Mouse (Mus musculus) midbrain, embryonic 11.5 days (tissue): Measurements from ENCODE around the gene Aldh1a3. TPM values are rescaled to one million over a fixed set of nuclear protein-coding genes. Genes with fewer than 3 reads are reported as not detected.

Experiments
- ATAC-seq: fragments of 200-750 bp; cut with Nextera tagmentation; 2 replicates; pipeline ENCODE4 v1.8.0; 2017; ENCODE audit warnings: moderate TSS enrichment, moderate library complexity; ENCODE audit not compliant: low FRiP score
- DNase-seq: peaks from one replicate; pipeline ENCODE4 v3.0.0; 2015; ENCODE audit warnings: low spot score; ENCODE audit errors: missing footprints
- H3K27ac ChIP-seq: fragments of 300-500 bp; sonication (generic); 2 replicates; pipeline ENCODE4 v1.5.1; 2014; ENCODE audit warnings: low read depth, low read length
- H3K27me3 ChIP-seq: fragments of 300-500 bp; sonication (generic); 2 replicates; pipeline ENCODE4 v1.6.1; 2014; ENCODE audit warnings: mild to moderate bottlenecking, low read length, moderate library complexity, mixed read lengths; ENCODE audit not compliant: control insufficient read depth, insufficient read depth
- H3K36me3 ChIP-seq: fragments of 300-500 bp; sonication (generic); 2 replicates; pipeline ENCODE4 v1.6.1; 2014; ENCODE audit warnings: mild to moderate bottlenecking, low read length, moderate library complexity, mixed read lengths; ENCODE audit not compliant: control insufficient read depth, insufficient read depth
- H3K4me1 ChIP-seq: fragments of 300-500 bp; sonication (generic); 2 replicates; pipeline ENCODE4 v1.6.1; 2014; ENCODE audit warnings: low read length; ENCODE audit not compliant: control insufficient read depth, insufficient read depth
- H3K4me2 ChIP-seq: fragments of 300-500 bp; sonication (generic); 2 replicates; pipeline ENCODE4 v1.6.1; 2014; ENCODE audit warnings: mild to moderate bottlenecking, moderate library complexity
- H3K4me3 ChIP-seq: fragments of 300-500 bp; sonication (generic); 2 replicates; pipeline ENCODE4 v1.5.1; 2014; ENCODE audit warnings: low read depth, low read length
- H3K9ac ChIP-seq: fragments of 300-500 bp; sonication (generic); 2 replicates; pipeline ENCODE4 v1.6.1; 2014; ENCODE audit warnings: low read length
- H3K9me3 ChIP-seq: fragments of 300-500 bp; sonication (generic); 2 replicates; pipeline ENCODE4 v1.6.1; 2016; ENCODE audit warnings: low read length; ENCODE audit not compliant: control insufficient read depth
- WGBS: fragments of 180-500 bp; shearing (Covaris S2); extraction: QIAGEN DNeasy Blood & Tissue Kit; methylation state at CpG from one replicate; pipeline ENCODE4 v1.1.7; 2014; 5-methylcytosine and 5-hydroxymethylcytosine counted together
- polyA plus RNA-seq: library from polyadenylated mRNA; unstranded; fragments of >200 nt; fragmentation: Nextera tagmentation; extraction: Ambion mirVana; gene quantifications from 2 replicates; pipeline ENCODE4 v1.2.1, GENCODE M21; 2014

Gene Aldh1a3
- polyA plus RNA-seq, 1 experiment from 2014 or later, result 0.41 TPM

- peak; percentile 51 for ATAC-seq
- H3K9ac ChIP-seq, result peak overlapping the region; percentile 45; the same call in 1 of the 2 replicates
- under 1% methylated on average over 23 of the region's 23 CpGs for WGBS
These were observed 272 bp downstream of the Aldh1a3 start for GRCm38 (mm10) chr7:66427053-66427436.

GRCm38 (mm10) chr7:66421903-66422302 lies 5.4 kb downstream of the Aldh1a3 start:
- Histone ChIP-seq H3K4me1 (peaks cover under 1% of the 10 kb centered on the region; the same call in 1 of the 2 replicates), H3K4me3 (no peak overlapping the region), H3K36me3 (no peaks in the 10 kb centered on the region), H3K9ac (no peak overlapping the region), H3K27me3 (peaks cover 27% of the 10 kb centered on the region), H3K4me2 (no peak overlapping the region), H3K27ac (no peak overlapping the region), H3K9me3 (no peaks in the 10 kb centered on the region)
- 85% methylated on average over 8 of the region's 8 CpGs for WGBS
- ATAC-seq, result no peak
- DNase-seq, result no peak

More at GRCm38 (mm10) chr7:66427053-66427436, 272 bp downstream of the Aldh1a3 start:
- no peaks in the 10 kb centered on the region for H3K36me3 ChIP-seq
- DNase-seq, result no peak
- H3K27me3 ChIP-seq, result peaks cover 51% of the 10 kb centered on the region
- H3K4me1 ChIP-seq, result peaks cover 11% of the 10 kb centered on the region; the same call in 1 of the 2 replicates
- H3K4me2 ChIP-seq, result peak overlapping the region; percentile 81
- no peak overlapping the region for H3K27ac ChIP-seq
- H3K9me3 ChIP-seq, result no peaks in the 10 kb centered on the region
- peak overlapping the region; percentile 46 for H3K4me3 ChIP-seq

- no peaks in the 10 kb centered on the region for H3K4me1 ChIP-seq
- H3K27me3 ChIP-seq, result peaks cover under 1% of the 10 kb centered on the region; the same call in 1 of the 2 replicates
- H3K4me3 ChIP-seq, result no peak overlapping the region
- no peak overlapping the region for H3K27ac ChIP-seq
- WGBS, result 53% methylated on average over 12 of the region's 12 CpGs
- DNase-seq, result peak; percentile 77
- no peak for ATAC-seq
- H3K9me3 ChIP-seq, result no peaks in the 10 kb centered on the region
- H3K9ac ChIP-seq, result no peak overlapping the region
- H3K36me3 ChIP-seq, result no peaks in the 10 kb centered on the region
- no peak overlapping the region for H3K4me2 ChIP-seq
These were observed 8.3 kb downstream of the Aldh1a3 start for GRCm38 (mm10) chr7:66418981-66419380.

- H3K4me2 ChIP-seq, result no peak overlapping the region
- no peak overlapping the region for H3K9ac ChIP-seq
- H3K27ac ChIP-seq, result no peak overlapping the region
- no peak for ATAC-seq
- no peaks in the 10 kb centered on the region for H3K27me3 ChIP-seq
- H3K4me1 ChIP-seq, result no peaks in the 10 kb centered on the region
- no peak overlapping the region for H3K4me3 ChIP-seq
- no peak for DNase-seq
- 88% methylated on average over 4 of the region's 4 CpGs for WGBS
- H3K9me3 ChIP-seq, result no peaks in the 10 kb centered on the region
- H3K36me3 ChIP-seq, result no peaks in the 10 kb centered on the region
These were observed 10.5 kb downstream of the Aldh1a3 start for GRCm38 (mm10) chr7:66416829-66417228.

GRCm38 (mm10) chr7:66413093-66413492 lies 14.2 kb downstream of the Aldh1a3 start:
- Histone ChIP-seq H3K27ac (no peak overlapping the region), H3K4me2 (no peak overlapping the region)
- peak; percentile 66 for DNase-seq

GRCm38 (mm10) chr7:66409433-66409832 lies 17.9 kb downstream of the Aldh1a3 start:
- 65% methylated on average over 6 of the region's 6 CpGs for WGBS
- H3K9ac ChIP-seq, result no peak overlapping the region
- peak; percentile 83 for DNase-seq
- H3K27me3 ChIP-seq, result no peaks in the 10 kb centered on the region
- no peaks in the 10 kb centered on the region for H3K9me3 ChIP-seq
- H3K36me3 ChIP-seq, result no peaks in the 10 kb centered on the region
- no peak overlapping the region for H3K27ac ChIP-seq
- no peaks in the 10 kb centered on the region for H3K4me1 ChIP-seq
- H3K4me2 ChIP-seq, result no peak overlapping the region
- ATAC-seq, result no peak
- no peak overlapping the region for H3K4me3 ChIP-seq

More at GRCm38 (mm10) chr7:66413093-66413492, 14.2 kb downstream of the Aldh1a3 start:
- 84% methylated on average over 7 of the region's 7 CpGs for WGBS
- no peak overlapping the region for H3K9ac ChIP-seq
- H3K27me3 ChIP-seq, result no peaks in the 10 kb centered on the region
- ATAC-seq, result no peak
- no peak overlapping the region for H3K4me3 ChIP-seq
- no peaks in the 10 kb centered on the region for H3K9me3 ChIP-seq
- no peaks in the 10 kb centered on the region for H3K4me1 ChIP-seq
- H3K36me3 ChIP-seq, result no peaks in the 10 kb centered on the region

- WGBS, result 80% methylated on average over 8 of the region's 8 CpGs
- no peak overlapping the region for H3K4me3 ChIP-seq
- no peaks in the 10 kb centered on the region for H3K9me3 ChIP-seq
- H3K4me2 ChIP-seq, result no peak overlapping the region
- DNase-seq (peak; percentile 73), ATAC-seq (no peak)
- no peaks in the 10 kb centered on the region for H3K4me1 ChIP-seq
- no peaks in the 10 kb centered on the region for H3K36me3 ChIP-seq
- H3K9ac ChIP-seq, result no peak overlapping the region
- H3K27ac ChIP-seq, result no peak overlapping the region
- no peaks in the 10 kb centered on the region for H3K27me3 ChIP-seq
These were observed 20.3 kb downstream of the Aldh1a3 start for GRCm38 (mm10) chr7:66406971-66407370.

GRCm38 (mm10) chr7:66405951-66406721 lies 21.2 kb downstream of the Aldh1a3 start:
- Histone ChIP-seq H3K4me2 (no peak overlapping the region), H3K27me3 (no peaks in the 10 kb centered on the region), H3K4me1 (peaks cover 3% of the 10 kb centered on the region; the same call in 1 of the 2 replicates), H3K27ac (no peak overlapping the region), H3K36me3 (no peaks in the 10 kb centered on the region), H3K9me3 (no peaks in the 10 kb centered on the region), H3K4me3 (no peak overlapping the region), H3K9ac (no peak overlapping the region)
- WGBS, result 69% methylated on average over 13 of the region's 13 CpGs
- ATAC-seq (no peak), DNase-seq (peak; percentile 78)

- no peaks in the 10 kb centered on the region for H3K36me3 ChIP-seq
- no peak overlapping the region for H3K9ac ChIP-seq
- DNase-seq (no peak), ATAC-seq (no peak)
- no peak overlapping the region for H3K27ac ChIP-seq
- H3K4me2 ChIP-seq, result no peak overlapping the region
- H3K27me3 ChIP-seq, result no peaks in the 10 kb centered on the region
- H3K9me3 ChIP-seq, result no peaks in the 10 kb centered on the region
- H3K4me3 ChIP-seq, result no peak overlapping the region
- 69% methylated on average over 11 of the region's 11 CpGs for WGBS
- H3K4me1 ChIP-seq, result peaks cover 3% of the 10 kb centered on the region; the same call in 1 of the 2 replicates
These were observed 21.8 kb downstream of the Aldh1a3 start for GRCm38 (mm10) chr7:66405541-66405940.
